Mouse (Mus musculus): ENCODE results near the gene Pqbp1.
"Not testable (repeated sequence)": the region's sequence is repeated elsewhere in the genome, so short reads cannot be mapped to it uniquely, and the experiment has no call there.

Gene Pqbp1

DNA sequence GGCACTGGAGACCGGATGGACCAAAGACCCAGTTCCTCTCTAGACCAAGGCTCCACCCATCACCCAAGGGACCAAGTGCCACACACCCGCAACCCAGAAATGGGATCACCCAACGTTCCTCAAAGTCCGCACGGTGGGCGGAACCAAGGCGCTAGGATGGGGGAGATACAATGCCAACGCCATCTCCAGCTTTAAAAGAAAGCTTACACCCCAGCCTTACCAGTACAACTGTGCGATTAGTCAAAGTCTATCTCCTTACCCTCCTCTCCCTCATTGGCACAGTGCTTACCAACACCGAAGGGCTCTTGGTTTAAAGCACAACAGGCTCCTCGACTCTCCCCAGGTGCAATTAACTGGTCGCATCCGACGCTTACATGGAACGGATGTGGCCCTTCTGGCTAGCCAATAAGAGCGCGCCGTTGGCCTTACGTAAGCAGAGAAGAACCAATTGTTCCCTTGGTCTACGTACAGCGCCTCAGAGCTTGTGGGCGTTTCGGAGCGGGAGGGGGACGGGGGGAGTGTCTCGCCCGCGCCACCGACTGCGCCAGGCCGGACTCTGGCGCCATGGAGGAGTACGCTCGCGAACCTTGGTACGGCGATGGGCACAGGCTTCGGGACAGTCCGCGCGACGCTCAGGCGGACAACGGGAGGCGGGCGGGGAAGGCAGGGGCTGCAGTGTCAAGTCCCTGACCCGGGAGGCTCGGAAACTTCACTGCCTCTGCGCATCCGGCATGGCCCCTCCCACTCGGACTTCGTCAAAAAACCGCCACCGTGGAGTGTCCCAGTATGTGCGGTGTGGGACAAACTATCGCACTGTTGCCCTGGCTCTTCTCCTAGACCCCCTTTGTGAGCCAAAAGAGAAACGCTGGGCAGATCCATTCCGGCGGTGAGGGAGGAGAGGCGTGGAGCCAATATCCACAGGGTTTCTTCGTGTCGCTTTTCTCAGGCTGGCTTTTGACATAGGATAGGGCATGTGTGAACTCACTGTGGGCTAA, at the start of gene Pqbp1, which contains the start of gene Timm17b:
Gene Pqbp1, minus strand, starts transcription at position 390 of the 995 bp plus-strand sequence.
Gene Timm17b, plus strand, starts transcription at position 478 of the 995 bp plus-strand sequence.
- peak; percentile 72 for DNase-seq (ENCODE audit: low spot score)

GRCm38 (mm10) chrX:7947900-7948492, 48.9 kb upstream of the Pqbp1 start:
- DNase-seq (ENCODE audit: low spot score), result peak; percentile 72

- no peak for DNase-seq (ENCODE audit: low spot score)
Observed at GRCm38 (mm10) chrX:7947108-7947899, 48.2 kb upstream of the Pqbp1 start, which contains the start of gene Hdac6. Hdac6 (minus strand) TSS chrX:7947889.

- no peak for DNase-seq (ENCODE audit: low spot score)
Observed at GRCm38 (mm10) chrX:7945618-7946017, 46.5 kb upstream of the Pqbp1 start.

DNA sequence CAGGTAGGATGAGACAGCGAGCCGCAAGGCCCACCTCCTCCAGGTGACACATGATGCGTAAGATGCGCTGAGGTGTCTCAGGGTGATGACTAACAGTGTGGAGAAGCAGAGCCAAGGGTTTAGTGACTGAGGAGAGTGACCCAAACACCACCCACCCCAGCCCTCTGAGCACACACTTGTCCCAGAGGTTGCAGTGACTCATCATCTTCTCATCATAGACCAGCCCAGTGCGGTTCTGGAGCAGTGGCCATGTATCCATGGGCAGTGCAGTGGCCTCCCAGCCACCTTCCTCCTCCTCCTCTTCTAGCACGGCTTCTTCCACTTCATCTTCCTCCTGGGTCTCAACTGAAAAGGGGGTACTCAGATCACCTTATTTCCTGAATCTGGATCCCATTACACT, 38.6 kb upstream of the Pqbp1 start:
- DNase-seq (ENCODE audit: low spot score), result no peak

- DNase-seq (ENCODE audit: low spot score), result no peak
Observed at GRCm38 (mm10) chrX:7936874-7937273, 37.8 kb upstream of the Pqbp1 start.

DNA sequence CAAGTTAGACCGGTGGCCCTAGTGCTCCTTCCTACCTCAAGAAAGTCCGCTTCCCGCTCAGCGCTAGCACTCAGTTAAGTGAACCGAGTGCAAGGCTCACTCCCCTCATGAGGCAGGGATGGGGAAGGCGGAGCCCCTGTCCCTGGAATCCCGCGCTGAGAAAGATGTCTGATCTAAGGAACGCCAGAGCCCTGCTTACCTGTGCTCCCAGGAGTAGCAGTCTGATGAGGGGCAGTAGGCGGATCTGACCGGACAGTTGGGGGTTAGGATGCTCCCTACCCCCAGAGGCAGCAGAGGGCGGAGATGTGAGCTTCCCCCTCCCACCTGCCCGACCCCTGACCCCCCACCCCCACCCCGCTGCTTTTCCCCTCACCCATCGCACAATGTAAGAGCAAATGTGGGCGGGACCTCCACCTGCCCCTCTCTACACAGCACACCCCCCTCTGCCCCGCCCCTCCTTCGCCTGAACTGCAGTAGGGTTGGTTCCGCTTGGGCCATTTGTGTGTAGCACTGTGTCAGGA, 29.3 kb upstream of the Pqbp1 start, which contains the start of gene Eras:
Gene Eras, minus strand, starts transcription at position 338 of the 521 bp plus-strand sequence.
- DNase-seq (ENCODE audit: low spot score), result no peak

DNA sequence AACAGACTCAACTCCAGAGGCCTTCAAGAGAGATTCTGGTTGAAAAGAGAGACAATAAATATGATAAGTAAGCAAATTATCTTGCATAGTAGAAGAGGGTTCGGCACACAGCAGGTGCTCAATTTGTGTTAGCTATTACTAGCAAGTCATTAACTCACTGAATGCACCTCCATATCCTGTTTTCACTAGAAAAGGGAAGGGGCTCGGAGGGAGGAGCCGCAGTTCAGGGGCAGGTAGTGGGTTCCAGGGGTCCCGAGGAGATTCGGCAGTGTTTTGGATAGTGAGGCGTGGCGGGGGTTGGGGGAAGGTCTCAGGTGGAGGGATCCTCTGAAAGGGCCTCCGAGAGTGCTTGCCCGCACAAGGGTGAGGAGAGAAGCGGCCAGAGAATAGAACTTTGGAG, 28.0 kb upstream of the Pqbp1 start:
- no peak for DNase-seq (ENCODE audit: low spot score)

GRCm38 (mm10) chrX:7926266-7926665, 27.2 kb upstream of the Pqbp1 start:
- DNase-seq (ENCODE audit: low spot score), result no peak

- no peak for DNase-seq (ENCODE audit: low spot score)
Observed at GRCm38 (mm10) chrX:7922032-7922431, 23.0 kb upstream of the Pqbp1 start.

DNA sequence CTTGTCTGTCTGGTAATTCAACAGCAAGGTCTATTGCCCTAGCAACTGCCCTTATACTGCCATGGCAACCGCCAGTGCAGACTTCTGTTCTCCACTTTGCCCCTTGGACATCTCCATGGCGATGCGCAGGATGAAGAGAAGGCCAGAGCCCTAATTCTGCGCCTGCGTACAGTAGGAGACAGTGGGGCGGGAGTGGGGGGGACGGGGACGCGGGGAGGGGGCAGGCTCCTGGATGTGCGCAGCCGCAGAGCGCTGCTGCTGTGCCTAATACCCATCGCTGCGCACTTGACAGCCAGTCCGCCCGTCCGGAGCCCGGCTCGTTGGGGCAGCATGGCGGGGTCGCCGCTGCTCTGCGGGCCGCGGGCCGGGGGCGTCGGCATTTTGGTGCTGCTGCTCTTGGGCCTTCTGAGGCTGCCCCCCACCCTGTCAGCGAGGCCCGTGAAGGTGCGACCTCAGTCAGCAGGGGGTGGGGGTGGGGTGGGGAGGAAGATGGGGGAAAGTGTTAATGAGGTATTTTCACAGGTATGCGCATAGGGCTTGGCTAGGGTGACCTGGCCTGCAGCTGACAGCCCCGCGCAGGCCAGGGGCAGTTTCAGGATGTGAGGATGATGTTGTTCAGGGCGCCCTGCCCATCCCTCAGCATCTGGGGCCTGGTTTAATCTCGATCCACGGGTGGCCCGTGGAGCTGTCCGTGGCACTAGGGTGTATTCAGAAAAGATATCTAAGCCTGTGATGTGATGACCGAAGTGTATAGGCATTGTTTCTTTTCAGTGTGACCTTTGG, 20.7 kb upstream of the Pqbp1 start, which contains the start of gene Pcsk1n:
Gene Pcsk1n, plus strand, starts transcription at position 222 of the 783 bp plus-strand sequence.
- no peak for DNase-seq (ENCODE audit: low spot score)

DNA sequence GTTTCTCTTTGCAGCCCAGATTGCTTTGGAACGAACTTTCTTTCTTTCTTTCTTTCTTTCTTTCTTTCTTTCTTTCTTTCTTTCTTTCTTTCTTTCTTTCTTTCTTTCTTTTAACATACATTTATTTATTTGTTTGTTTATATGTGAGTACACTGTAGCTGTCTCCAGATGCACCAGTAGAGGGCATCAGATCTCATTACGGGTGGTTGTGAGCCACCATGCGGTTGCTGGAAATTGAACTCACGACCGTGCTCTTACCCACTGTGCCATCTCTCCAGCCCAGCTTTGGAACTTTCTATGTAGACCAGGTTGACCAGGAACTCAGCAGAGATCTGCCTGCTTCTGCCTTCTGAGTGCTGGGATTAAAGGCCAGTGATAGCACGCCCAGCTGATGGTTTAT, 18.9 kb upstream of the Pqbp1 start:
- DNase-seq (ENCODE audit: low spot score), result not testable (repeated sequence)

- DNase-seq (ENCODE audit: low spot score), result not testable (repeated sequence)
Observed at GRCm38 (mm10) chrX:7915669-7916068, 16.6 kb upstream of the Pqbp1 start.

DNA sequence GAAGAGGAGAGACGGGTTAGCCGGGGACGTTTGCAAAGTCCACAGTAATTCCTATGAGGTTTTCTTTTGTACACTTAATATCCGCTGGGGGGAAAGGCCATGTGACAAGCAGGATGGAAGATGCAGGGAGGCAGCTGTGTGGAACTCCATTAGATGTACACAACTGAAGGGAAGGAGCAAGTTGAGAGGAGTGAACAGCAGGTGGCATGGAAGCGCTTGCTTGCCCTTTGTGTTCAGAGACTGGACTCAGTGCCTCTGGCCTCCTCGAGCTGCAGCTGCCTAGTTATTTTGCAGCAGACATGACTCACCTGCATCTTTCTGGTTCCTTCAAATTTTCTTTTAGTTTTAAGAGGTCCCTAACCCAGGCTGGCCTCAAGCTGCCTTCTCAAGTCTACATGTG, 11.4 kb upstream of the Pqbp1 start:
- no peak for DNase-seq (ENCODE audit: low spot score)

DNA sequence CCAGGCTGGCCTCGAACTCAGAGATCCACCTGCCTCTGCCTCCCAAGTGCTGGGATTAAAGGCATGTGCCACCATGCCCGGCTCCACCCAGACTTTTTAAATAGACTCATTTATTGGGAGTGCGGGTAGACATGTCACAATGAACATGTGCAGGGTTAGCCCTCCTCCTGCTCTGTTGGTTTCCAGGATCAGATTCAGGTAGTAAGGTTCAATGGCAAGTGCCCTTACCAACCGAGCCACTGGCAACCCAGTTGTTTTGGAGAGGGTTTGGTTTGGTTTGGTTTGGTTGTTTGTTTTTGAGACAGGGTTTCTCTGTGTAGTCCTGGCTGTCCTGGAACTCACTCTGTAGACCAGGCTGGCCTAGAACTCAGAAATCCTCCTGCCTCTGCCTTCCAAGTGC, 10.2 kb upstream of the Pqbp1 start, which contains the start of gene Gm10490:
Gene Gm10490, plus strand, starts transcription at position 301 of the 400 bp plus-strand sequence.
- DNase-seq (ENCODE audit: low spot score), result not testable (repeated sequence)

DNA sequence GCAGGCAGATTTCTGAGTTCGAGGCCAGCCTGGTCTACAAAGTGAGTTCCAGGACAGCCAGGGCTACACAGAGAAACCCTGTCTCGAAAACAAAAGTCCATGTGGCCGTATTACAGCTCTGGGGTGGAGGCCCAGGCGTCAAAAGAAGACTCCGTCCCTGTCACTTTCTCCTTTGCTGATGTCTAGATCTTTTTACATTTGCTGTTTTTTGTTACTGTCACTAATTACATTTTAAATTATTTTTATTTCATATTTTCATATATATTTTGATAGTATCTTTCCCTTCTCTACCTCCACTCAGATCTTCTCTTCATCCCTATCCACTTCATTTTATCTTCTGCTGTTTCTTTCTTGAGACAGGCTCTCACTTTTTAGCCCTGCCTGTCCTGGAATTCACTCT, 8.7 kb upstream of the Pqbp1 start, which contains the start of gene Gm10491:
Gene Gm10491, minus strand, starts transcription at position 101 of the 400 bp plus-strand sequence.
- DNase-seq (ENCODE audit: low spot score), result no peak

DNA sequence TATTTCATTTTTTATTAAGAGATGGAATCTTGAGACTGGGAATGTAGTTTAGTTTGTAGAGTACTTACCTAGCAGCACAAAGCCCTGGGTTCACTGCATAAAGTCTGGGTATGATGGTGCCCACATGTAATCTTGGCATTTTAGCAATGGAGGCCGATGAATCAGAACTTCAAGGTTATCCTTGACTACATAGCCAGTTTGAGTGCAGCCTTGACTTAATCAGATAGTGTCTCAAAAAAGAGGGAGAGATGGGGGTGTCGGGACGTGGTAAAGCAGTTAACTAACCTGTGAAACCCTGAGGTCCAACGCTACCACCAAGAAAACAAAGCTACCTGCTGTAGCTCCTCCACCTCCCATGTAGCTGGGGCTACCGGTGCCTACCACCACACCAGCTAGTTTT, 5.4 kb upstream of the Pqbp1 start:
- no peak for DNase-seq (ENCODE audit: low spot score)

- DNase-seq (ENCODE audit: low spot score), result no peak
Observed at GRCm38 (mm10) chrX:7898211-7898610, 858 bp downstream of the Pqbp1 start.

DNA sequence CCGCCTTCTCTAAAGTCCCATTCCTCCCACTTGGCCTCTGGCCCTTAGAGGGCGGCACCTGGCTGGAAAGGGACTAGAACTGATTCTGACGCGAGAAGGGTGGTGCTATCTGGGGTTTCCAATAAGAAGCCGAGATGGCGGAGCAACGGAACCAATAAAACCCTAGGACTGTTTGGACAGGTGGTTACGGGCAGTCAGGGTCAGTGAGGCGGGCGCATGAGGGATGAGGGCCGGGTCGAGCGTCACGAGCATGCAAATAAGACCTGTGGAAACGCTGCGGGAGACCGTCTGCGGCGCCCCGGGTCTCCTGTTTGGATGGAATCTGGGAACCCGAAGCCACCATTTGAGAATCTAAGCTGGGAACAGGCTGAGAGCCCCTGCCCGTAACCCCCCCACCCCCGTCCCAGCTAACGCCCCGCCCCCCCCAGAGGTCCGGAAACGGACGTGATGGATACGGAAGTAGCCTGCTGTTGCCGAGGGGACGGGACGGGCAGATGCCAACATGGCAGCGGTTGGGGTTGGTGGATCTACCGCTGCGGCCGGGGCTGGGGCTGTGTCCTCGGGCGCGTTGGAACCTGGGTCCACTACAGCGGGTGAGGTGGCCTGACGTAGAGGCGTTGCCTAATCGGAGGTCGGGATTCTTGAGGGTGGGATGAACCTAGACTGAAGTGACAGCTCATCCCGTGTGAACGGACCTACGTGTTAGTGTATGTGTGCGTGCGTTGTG, 15.1 kb downstream of the Pqbp1 start, which contains the start of gene Slc35a2:
Gene Slc35a2, plus strand, starts transcription at position 188 of the 727 bp plus-strand sequence.
- DNase-seq (ENCODE audit: low spot score), result peak; percentile 57

GRCm38 (mm10) chrX:7879819-7880218, 19.2 kb downstream of the Pqbp1 start:
- DNase-seq (ENCODE audit: low spot score), result peak; percentile 23

Measured in urinary bladder, postnatal 25 days (tissue).